Mouse (Mus musculus) heart, embryonic 15.5 days (tissue): ENCODE data around the gene Smoc1. TPM values are rescaled to one million over a fixed set of nuclear protein-coding genes. Genes with fewer than 3 reads are reported as not detected.

Experiments
- ATAC-seq: fragments of 200-750 bp; cut with Nextera tagmentation; replicated peaks from 2 replicates; pipeline ENCODE4 v1.8.0; 2017; ENCODE audit warnings: low read depth, moderate TSS enrichment; ENCODE audit not compliant: insufficient number of reproducible peaks, insufficient read depth, low FRiP score
- H3K27ac ChIP-seq: fragments of 300-500 bp; sonication (generic); 2 replicates; pipeline ENCODE4 v1.5.1; 2015; ENCODE audit warnings: mild to moderate bottlenecking, inconsistent platforms
- H3K27me3 ChIP-seq: fragments of 300-500 bp; sonication (generic); 2 replicates; pipeline ENCODE4 v1.6.1; 2015; ENCODE audit warnings: inconsistent platforms
- H3K36me3 ChIP-seq: fragments of 300-500 bp; sonication (generic); 2 replicates; pipeline ENCODE4 v1.6.1; 2015; ENCODE audit warnings: mild to moderate bottlenecking, inconsistent platforms
- H3K4me1 ChIP-seq: fragments of 300-500 bp; sonication (generic); replicated peaks from 2 replicates; pipeline ENCODE4 v1.6.1; 2015; ENCODE audit warnings: inconsistent platforms
- H3K4me2 ChIP-seq: fragments of 300-500 bp; sonication (generic); 2 replicates; pipeline ENCODE4 v1.6.1; 2015; ENCODE audit warnings: inconsistent platforms, mild to moderate bottlenecking, moderate library complexity
- H3K4me3 ChIP-seq: fragments of 300-500 bp; sonication (generic); 2 replicates; pipeline ENCODE4 v1.5.1; 2015; ENCODE audit warnings: mild to moderate bottlenecking, inconsistent platforms
- H3K9ac ChIP-seq: fragments of 300-500 bp; sonication (generic); 2 replicates; pipeline ENCODE4 v1.6.1; 2015; ENCODE audit warnings: mild to moderate bottlenecking, inconsistent platforms
- H3K9me3 ChIP-seq: fragments of 300-500 bp; sonication (generic); replicated peaks from 2 replicates; pipeline ENCODE4 v1.6.1; 2016; ENCODE audit warnings: inconsistent platforms
- WGBS: fragments of 180-500 bp; shearing (Covaris S2); methylation state at CpG from one replicate; pipeline ENCODE4 v1.1.7; 2015; ENCODE audit warnings: mixed read lengths; 5-methylcytosine and 5-hydroxymethylcytosine counted together
- polyA plus RNA-seq: library from polyadenylated mRNA; unstranded; fragments of >200 nt; fragmentation: Nextera tagmentation; extraction: Ambion mirVana; gene quantifications from 2 replicates; pipeline ENCODE4 v1.2.1, GENCODE M21; 2015

Gene Smoc1
- polyA plus RNA-seq, 1 experiment from 2014 or later, result 7.0 TPM

DNA sequence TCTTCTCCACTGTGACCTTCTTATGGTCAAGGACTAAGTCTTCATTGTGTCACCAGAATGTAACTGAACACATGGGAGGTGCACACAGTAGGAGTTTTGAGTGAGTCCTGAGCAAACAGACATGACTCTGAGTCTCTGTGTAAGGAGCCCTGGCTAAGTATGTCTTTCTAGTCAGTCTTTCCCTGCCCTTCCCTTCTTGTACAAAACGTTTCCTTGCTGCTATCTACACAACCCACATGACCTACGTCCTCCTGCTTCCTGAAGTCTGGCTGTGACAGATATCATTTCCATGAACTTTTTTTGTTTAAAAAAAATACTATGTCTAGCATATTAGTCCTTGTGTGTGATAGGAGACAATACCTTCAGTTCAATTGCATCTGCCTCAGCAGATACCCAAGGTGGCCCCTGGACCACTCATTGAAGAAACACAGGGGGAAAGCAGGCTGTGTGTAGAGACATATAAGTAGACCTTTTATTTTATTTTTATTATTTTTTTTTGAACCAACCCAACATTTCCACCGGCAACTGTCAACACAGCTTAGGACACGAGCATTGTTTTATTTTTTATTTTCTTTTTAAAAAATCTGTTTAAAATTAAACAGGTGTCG lies 171.0 kb downstream of the Smoc1 start:
- no peak overlapping the region for H3K9ac ChIP-seq
- H3K4me3 ChIP-seq, result no peak overlapping the region
- H3K4me2 ChIP-seq, result no peak overlapping the region
- no peaks in the 10 kb centered on the region for H3K4me1 ChIP-seq
- no peaks in the 10 kb centered on the region for H3K9me3 ChIP-seq
- WGBS, result 55% methylated on average over 5 of the region's 5 CpGs
- H3K27ac ChIP-seq, result no peak overlapping the region
- no peaks in the 10 kb centered on the region for H3K36me3 ChIP-seq
- H3K27me3 ChIP-seq, result no peaks in the 10 kb centered on the region
- no peak for ATAC-seq

DNA sequence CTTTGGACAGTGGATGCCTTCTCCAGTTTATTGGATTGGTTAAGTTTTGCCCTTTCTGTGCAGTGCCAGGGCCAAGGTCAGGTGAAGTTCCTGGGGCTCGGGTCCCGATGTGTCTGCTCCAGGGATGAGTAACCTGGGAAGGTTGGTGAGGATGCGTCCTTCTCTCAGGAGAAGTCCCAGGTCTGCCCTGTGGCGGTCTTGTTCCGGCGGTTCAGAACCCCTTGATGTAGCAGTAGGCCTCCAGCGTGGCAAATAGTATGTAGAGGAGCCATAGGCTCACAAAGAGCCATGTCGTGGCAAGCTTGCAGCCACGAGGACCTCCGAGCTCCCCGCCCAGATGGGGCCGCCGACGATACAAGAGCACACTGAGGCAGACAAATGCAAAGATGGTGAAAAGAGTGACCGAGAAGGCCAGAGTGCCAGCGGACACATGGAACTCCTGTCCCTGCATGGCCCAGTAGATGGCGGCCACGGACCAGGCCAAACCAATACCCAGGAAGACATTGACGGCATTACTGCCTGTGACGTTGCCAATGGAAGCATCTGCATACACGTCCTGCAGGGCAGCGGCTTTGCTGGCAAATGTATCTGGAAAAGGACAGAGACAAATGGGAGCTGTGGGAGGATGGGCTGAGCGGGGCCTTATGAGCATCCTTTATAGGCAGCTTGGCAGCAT lies 172.8 kb downstream of the Smoc1 start:
- no peak overlapping the region for H3K9ac ChIP-seq
- H3K4me2 ChIP-seq, result no peak overlapping the region
- no peak overlapping the region for H3K27ac ChIP-seq
- WGBS, result 30% methylated on average over 23 of the region's 23 CpGs
- no peak overlapping the region for H3K4me3 ChIP-seq
- no peaks in the 10 kb centered on the region for H3K9me3 ChIP-seq
- H3K4me1 ChIP-seq, result no peaks in the 10 kb centered on the region
- H3K36me3 ChIP-seq, result no peaks in the 10 kb centered on the region
- no peaks in the 10 kb centered on the region for H3K27me3 ChIP-seq
- ATAC-seq, result no peak

DNA sequence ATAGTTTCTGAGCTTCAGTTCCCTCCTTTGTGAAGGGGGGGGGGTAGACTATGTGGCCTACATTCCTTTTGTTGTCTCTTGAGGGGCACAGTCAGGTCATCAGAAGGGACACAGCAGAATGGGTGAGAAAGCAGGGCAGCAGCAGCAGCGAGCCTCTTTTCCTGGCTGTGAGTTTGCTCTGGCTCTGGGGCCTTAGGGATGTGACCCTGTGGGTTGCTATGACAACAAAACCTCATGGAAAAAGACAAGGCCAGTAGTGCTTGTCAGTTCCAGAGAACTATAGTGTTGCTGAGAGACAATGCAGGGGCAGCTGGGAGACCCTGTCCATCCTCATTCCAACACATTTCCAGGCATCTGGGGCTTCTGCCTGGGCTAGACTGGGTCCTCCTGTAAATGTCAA lies 176.6 kb downstream of the Smoc1 start:
- Histone ChIP-seq H3K4me3 (no peak overlapping the region), H3K27ac (no peak overlapping the region), H3K9ac (no peak overlapping the region), H3K36me3 (no peaks in the 10 kb centered on the region), H3K9me3 (no peaks in the 10 kb centered on the region), H3K4me2 (no peak overlapping the region), H3K27me3 (no peaks in the 10 kb centered on the region), H3K4me1 (no peaks in the 10 kb centered on the region)
- WGBS, result 45% methylated on average over 1 of the region's 1 CpGs
- no peak for ATAC-seq

DNA sequence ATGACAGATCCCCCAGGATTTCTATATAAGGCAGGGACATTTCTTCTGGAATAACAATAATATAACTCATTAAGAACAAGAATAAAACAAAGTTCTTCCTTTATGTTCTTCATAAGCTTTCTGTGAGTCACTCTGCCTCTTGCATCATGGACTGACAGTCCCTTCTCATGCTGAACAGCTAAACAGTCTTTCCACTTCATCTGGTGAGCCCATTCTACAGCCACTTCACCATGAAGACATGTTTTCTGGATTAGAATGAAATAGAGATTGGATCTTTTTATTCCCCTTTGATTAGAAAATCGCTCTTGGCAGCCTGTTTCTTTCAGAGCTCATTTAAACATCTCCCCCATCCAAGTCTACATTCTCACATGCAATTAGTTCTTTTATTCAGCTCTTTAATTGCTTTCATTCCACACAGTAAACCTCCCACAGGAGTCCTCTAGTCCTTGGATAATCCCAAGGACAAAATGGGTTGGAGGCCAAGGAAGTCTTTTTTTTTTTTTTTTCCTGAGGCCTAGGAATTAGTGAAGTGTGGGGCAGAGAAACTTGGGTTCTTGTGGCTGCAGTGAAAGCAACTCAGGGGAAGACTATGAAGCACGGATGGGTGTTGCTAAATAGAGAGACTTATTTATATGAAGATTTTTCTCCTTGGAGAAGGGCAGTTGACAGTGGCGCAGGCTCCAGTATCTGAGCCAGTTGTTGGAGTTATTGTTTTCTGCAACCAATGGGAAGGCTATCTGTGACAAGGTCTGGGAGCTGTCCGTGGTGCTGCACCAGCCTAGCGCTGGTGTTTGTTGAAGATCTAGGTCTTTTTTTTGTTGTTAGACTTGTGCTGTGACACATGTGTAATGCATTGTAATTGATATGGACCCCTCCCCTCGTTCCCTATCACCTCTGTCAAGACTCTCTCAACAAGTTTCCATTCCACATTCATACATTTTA lies 179.3 kb downstream of the Smoc1 start:
- H3K4me3 ChIP-seq, result no peak overlapping the region
- no peaks in the 10 kb centered on the region for H3K4me1 ChIP-seq
- H3K27ac ChIP-seq, result no peak overlapping the region
- H3K4me2 ChIP-seq, result no peak overlapping the region
- ATAC-seq, result no peak
- H3K9me3 ChIP-seq, result no peaks in the 10 kb centered on the region
- H3K27me3 ChIP-seq, result no peaks in the 10 kb centered on the region
- WGBS, result 19% methylated on average over 6 of the region's 6 CpGs
- no peak overlapping the region for H3K9ac ChIP-seq
- H3K36me3 ChIP-seq, result no peaks in the 10 kb centered on the region

DNA sequence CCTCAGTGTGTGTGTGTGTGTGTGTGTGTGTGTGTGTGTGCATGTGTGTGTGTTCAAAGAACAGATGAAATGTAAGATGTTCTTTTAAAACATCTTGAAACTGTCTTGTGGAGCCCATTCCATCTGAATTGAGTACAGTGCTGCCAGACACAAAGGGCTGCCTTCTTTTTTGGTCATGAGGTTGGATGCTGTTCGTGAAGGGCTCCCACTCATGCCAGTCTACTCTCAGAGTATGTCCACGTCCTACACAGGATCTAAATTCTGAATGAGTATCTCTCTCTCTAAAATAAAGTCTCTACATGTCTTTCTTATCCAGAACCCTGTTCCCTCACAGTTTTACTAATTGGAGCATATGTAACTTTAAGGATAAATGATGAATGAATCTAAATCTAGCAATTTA lies 182.0 kb downstream of the Smoc1 start:
- no peaks in the 10 kb centered on the region for H3K9me3 ChIP-seq
- H3K27ac ChIP-seq, result no peak overlapping the region
- H3K4me1 ChIP-seq, result no peaks in the 10 kb centered on the region
- H3K27me3 ChIP-seq, result no peaks in the 10 kb centered on the region
- H3K4me2 ChIP-seq, result no peak overlapping the region
- H3K9ac ChIP-seq, result no peak overlapping the region
- no peaks in the 10 kb centered on the region for H3K36me3 ChIP-seq
- 40% methylated on average over 2 of the region's 2 CpGs for WGBS
- no peak for ATAC-seq
- no peak overlapping the region for H3K4me3 ChIP-seq

DNA sequence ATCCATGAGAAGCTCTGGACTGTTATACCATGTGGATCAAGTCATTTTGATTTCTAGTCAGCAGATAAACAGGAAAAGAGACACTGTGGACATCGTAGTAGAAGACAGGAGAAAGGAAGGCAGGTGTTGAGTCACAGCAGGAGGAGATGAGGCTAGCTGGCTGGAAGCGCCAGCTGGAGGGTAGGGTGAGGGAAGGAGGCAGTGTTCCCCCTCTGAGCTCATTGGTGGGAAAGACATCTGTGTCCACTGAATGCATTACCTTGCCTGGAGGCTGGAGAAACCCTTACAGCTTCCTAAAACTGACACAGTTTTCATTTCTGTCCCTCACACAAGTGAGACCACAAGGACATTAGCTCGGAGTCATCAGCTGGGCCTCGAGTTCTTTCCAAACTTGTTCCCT lies 192.7 kb downstream of the Smoc1 start:
- H3K4me3 ChIP-seq, result no peak overlapping the region
- H3K9ac ChIP-seq, result no peak overlapping the region
- H3K27me3 ChIP-seq, result no peaks in the 10 kb centered on the region
- ATAC-seq, result no peak
- WGBS, result 65% methylated on average over 4 of the region's 4 CpGs
- no peak overlapping the region for H3K4me2 ChIP-seq
- no peaks in the 10 kb centered on the region for H3K4me1 ChIP-seq
- no peak overlapping the region for H3K27ac ChIP-seq
- no peaks in the 10 kb centered on the region for H3K36me3 ChIP-seq
- H3K9me3 ChIP-seq, result no peaks in the 10 kb centered on the region

DNA sequence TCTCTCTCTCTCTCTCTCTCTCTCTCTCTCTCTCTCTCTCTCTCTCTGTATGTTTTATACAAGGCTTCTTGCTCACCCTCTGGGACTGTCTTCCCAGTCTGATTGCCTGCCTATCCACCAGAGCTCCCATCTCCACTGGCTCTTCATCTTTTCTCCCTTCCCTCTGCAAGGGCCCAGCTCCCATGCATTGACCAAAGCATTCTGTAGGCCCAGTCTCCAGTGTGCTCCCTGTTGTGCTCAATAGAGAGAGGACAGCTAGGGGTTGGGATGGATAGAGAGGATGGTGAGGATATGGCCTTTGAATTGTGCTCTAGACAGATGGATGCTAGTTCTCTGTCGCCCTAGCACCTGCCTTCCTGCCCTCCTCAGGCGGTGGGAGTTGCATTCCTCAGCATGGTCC lies 196.7 kb downstream of the Smoc1 start:
- no peak overlapping the region for H3K27ac ChIP-seq
- WGBS, result 59% methylated on average over 2 of the region's 2 CpGs
- H3K36me3 ChIP-seq, result no peaks in the 10 kb centered on the region
- no peaks in the 10 kb centered on the region for H3K9me3 ChIP-seq
- H3K4me1 ChIP-seq, result no peaks in the 10 kb centered on the region; the same call in 1 of the 2 replicates
- no peak overlapping the region for H3K4me3 ChIP-seq
- no peak overlapping the region for H3K4me2 ChIP-seq
- H3K27me3 ChIP-seq, result no peaks in the 10 kb centered on the region
- ATAC-seq, result no peak
- no peak overlapping the region for H3K9ac ChIP-seq

DNA sequence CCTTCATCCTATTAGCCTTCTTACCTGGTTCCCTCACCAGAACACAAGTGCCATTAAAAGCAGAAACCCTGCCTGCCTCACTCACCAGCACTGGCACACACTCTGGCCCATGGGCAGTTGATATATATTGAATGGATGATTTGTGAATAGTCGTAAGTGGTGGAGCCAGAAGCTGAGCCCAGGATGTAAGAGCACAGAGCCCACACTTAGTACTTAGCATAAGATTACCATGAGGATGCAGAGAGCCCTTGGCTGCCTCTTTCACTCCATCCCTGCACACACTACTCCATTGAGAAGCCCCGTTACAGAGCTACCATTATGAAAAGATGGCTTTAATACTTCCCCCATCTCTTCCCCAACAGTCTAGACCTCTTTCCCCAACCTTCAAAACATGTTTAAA lies 198.2 kb downstream of the Smoc1 start:
- no peaks in the 10 kb centered on the region for H3K36me3 ChIP-seq
- 70% methylated on average over 2 of the region's 2 CpGs for WGBS

DNA sequence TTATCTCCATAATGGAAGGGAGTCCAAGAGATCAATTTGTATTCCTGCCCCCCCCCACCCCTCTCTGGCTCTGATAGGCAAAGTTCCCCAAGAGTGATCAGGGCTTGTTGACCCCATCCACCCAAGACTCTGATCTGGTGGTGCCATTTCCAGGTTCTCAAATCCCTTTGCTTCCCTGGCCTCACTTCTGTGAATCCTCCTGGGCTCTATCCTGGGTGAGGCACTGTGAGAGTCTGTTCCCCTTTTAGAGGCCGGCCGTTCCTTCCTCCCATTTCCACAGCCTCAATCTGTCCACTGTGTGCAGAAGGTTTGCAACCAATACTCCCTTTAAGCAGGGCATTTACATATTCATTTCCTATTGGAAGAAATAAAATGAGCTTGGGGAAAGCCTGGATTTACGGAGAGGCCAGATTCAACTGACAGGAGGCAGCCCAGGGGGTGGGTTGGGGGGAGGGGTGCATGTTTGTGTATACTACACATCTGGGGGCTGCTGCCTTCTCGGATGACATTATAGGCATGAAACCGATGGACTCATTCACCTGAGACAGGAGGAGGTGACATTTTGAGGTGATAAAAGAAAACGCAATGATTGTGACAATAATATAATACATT lies 199.5 kb downstream of the Smoc1 start:
- H3K36me3 ChIP-seq, result no peaks in the 10 kb centered on the region
- no peak overlapping the region for H3K27ac ChIP-seq
- ATAC-seq, result no peak
- no peak overlapping the region for H3K4me2 ChIP-seq
- no peaks in the 10 kb centered on the region for H3K27me3 ChIP-seq
- 33% methylated on average over 6 of the region's 6 CpGs for WGBS
- no peak overlapping the region for H3K4me3 ChIP-seq
- H3K9me3 ChIP-seq, result no peaks in the 10 kb centered on the region
- no peak overlapping the region for H3K9ac ChIP-seq
- H3K4me1 ChIP-seq, result no peaks in the 10 kb centered on the region; the same call in 1 of the 2 replicates

More for the DNA sequence above, 198.2 kb downstream of the Smoc1 start:
- H3K9me3 ChIP-seq, result no peaks in the 10 kb centered on the region
- H3K27ac ChIP-seq, result no peak overlapping the region
- H3K9ac ChIP-seq, result no peak overlapping the region
- no peak for ATAC-seq
- no peaks in the 10 kb centered on the region; the same call in 1 of the 2 replicates for H3K4me1 ChIP-seq
- H3K4me2 ChIP-seq, result no peak overlapping the region
- no peaks in the 10 kb centered on the region for H3K27me3 ChIP-seq
- H3K4me3 ChIP-seq, result no peak overlapping the region

DNA sequence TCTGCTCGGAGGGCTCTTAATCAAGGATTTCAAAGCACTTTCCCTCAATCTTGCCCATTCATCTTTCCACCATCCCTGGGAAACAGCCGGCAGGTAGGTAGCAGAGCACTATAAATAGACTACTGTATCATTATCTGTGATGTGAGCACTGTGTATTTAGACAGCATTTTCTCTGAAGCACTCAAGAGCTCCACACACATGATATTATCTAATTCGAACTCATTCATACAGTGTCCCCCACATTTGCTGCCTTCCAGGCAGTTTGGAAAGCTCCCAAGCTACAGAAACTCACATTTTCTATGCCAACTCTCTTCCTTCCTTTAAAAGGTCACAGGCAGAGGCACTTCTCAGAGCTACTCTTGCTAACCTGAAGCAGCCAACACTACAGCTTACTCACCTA lies 200.0 kb downstream of the Smoc1 start:
- no peak for ATAC-seq
- H3K4me2 ChIP-seq, result no peak overlapping the region
- no peak overlapping the region for H3K4me3 ChIP-seq
- H3K9ac ChIP-seq, result no peak overlapping the region
- H3K27me3 ChIP-seq, result no peaks in the 10 kb centered on the region
- 51% methylated on average over 3 of the region's 3 CpGs for WGBS
- H3K36me3 ChIP-seq, result no peaks in the 10 kb centered on the region
- H3K27ac ChIP-seq, result no peak overlapping the region
- no peaks in the 10 kb centered on the region; the same call in 1 of the 2 replicates for H3K4me1 ChIP-seq
- no peaks in the 10 kb centered on the region for H3K9me3 ChIP-seq

DNA sequence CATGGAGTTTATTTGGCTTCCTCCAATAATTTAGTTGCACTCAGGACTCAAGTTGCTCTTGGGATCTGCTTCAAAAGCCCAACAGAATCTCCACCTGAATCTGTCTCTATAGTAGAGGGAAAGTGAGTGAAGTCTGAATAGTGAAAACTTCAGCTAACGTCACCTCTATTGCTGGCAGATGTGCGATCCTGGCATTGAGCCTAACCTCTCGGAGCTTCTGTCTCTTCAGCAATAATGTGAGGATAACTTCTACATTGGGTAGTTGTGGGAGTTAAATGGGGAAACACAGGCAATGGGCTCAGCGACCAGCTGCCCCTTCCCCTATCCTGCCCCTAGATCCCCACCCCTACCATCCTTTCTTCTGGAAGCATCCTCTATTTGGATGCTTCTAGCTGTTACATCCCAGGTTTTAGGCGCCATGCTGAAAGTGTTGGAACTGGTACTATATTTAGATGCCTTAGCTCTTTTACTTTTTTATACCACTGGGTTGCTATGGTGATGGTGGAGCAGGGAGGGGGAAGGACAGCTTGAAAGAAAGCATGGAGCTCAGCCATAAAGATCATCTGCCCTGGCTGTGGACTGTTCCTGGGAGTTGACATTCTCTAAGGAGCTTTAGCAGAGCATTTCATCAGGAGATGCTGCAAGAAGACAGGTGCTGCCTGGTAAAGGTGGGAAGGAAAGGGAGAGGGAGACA lies 201.3 kb downstream of the Smoc1 start:
- H3K4me2 ChIP-seq, result no peak overlapping the region
- H3K4me1 ChIP-seq, result no peaks in the 10 kb centered on the region; the same call in 1 of the 2 replicates
- no peaks in the 10 kb centered on the region for H3K36me3 ChIP-seq
- no peak overlapping the region for H3K4me3 ChIP-seq
- H3K9me3 ChIP-seq, result no peaks in the 10 kb centered on the region
- 60% methylated on average over 5 of the region's 5 CpGs for WGBS
- H3K27me3 ChIP-seq, result no peaks in the 10 kb centered on the region; the same call in 1 of the 2 replicates
- H3K27ac ChIP-seq, result no peak overlapping the region
- H3K9ac ChIP-seq, result no peak overlapping the region
- no peak for ATAC-seq
